ENCODE assay signal across 9 mouse cellular contexts in genomic region chr16:10394699-10395540, GRCm38 (mm10). TPM values are rescaled to one million over a fixed set of nuclear protein-coding genes. Genes with fewer than 3 reads are reported as not detected.
DNase-seq lines count a peak whose midpoint lies in the region; ATAC-seq and TF ChIP-seq lines count a peak whose summit lies in the region.
"Had no signal": no experiment of that assay in that cellular context is flagged by ENCODE, and none has a peak within 500 bp of the region (broad histone marks: within the 10 kb centered on the region; RNA-seq: fewer than 3 reads in every experiment).

TSS of gene Tekt5 (minus strand) at chr16:10395490.

- 7% methylated on average over 37 of the region's 37 CpGs for WGBS in heart, postnatal 0 days
- WGBS in small intestine, adult 2 months: 9% methylated on average over 37 of the region's 37 CpGs

- TF ChIP-seq RAD21 in MEL (IDR thresholded peaks at IDR 0.05; ENCODE audit: low read depth, low read length): no peak

- H3K79me2 ChIP-seq in MEL (ENCODE audit: control insufficient read depth, insufficient read depth, low read length, poor library complexity): no peaks in the 10 kb centered on the region

- no peak within 1 kb of the TSS for H3K4me3 ChIP-seq in MEL (ENCODE audit: control insufficient read depth in 1 of 2, insufficient read depth in 1 of 2, low read depth in 2 of 2, low read length in 2 of 2)
- peak within 1 kb of the TSS; percentile 33 for H3K4me3 ChIP-seq in heart, postnatal 0 days (ENCODE audit: low read depth, low read length)
- peak within 1 kb of the TSS; percentile 33 for H3K4me3 ChIP-seq in small intestine, adult 2 months (ENCODE audit: low read depth, low read length)

- H3K27me3 ChIP-seq in MEL (ENCODE audit: control insufficient read depth in 1 of 2, insufficient read depth in 2 of 2, low read length in 2 of 2): peaks cover 0 to 2% of the 10 kb centered on the region in 2 experiments; a peak in 1 of 4 replicates
- H3K27me3 ChIP-seq in heart, postnatal 0 days (ENCODE audit: control insufficient read depth, insufficient read depth, low read length): no peaks in the 10 kb centered on the region
- no peaks in the 10 kb centered on the region for H3K27me3 ChIP-seq in small intestine, adult 2 months (ENCODE audit: control insufficient read depth, insufficient read depth, low read length)

- ATAC-seq in heart, postnatal 0 days (ENCODE audit: insufficient read depth, low read depth): peak; percentile 59
- ATAC-seq in megakaryocyte progenitor cell, adult 5-6 weeks (replicated peaks; ENCODE audit: poor library complexity): 0 out of 2 replicates have a peak, but pooled peaks have one; percentile 18

- no peaks in the 10 kb centered on the region for H3K4me1 ChIP-seq in MEL (ENCODE audit: control insufficient read depth in 1 of 2, insufficient read depth in 2 of 2, low read length in 2 of 2)
- H3K4me1 ChIP-seq in heart, postnatal 0 days (ENCODE audit: control insufficient read depth, insufficient read depth): peaks cover 8% of the 10 kb centered on the region
- 0 out of 2 replicates have a peak, but pooled peaks cover 1% of the 10 kb centered on the region for H3K4me1 ChIP-seq in small intestine, adult 2 months (ENCODE audit: control insufficient read depth, insufficient read depth, insufficient read length, low read length)

- no peaks in the 10 kb centered on the region for H3K36me3 ChIP-seq in MEL (ENCODE audit: control insufficient read depth in 1 of 2, insufficient read depth in 2 of 2, low read length in 2 of 2)
- H3K36me3 ChIP-seq in heart, postnatal 0 days (replicated peaks; ENCODE audit: control insufficient read depth, insufficient read depth, low read length): no peaks in the 10 kb centered on the region
- H3K36me3 ChIP-seq in small intestine, adult 2 months (ENCODE audit: control insufficient read depth, insufficient read depth, low read length): no peaks in the 10 kb centered on the region

- H3K9ac ChIP-seq in MEL (ENCODE audit: control insufficient read depth, low read depth, low read length, poor library complexity, severe bottlenecking): no peak within 1 kb of the TSS
- peak within 1 kb of the TSS; percentile 15; the same call in 1 of the 2 replicates for H3K9ac ChIP-seq in heart, postnatal 0 days (replicated peaks; ENCODE audit: low read depth, low read length)

- H3K27ac ChIP-seq in MEL (ENCODE audit: control insufficient read depth, low read depth, low read length): no peak within 1 kb of the TSS
- no peak within 1 kb of the TSS for H3K27ac ChIP-seq in heart, postnatal 0 days (ENCODE audit: low read depth)
- H3K27ac ChIP-seq in small intestine, adult 2 months (ENCODE audit: insufficient read depth, low read depth, low read length): no peak within 1 kb of the TSS

- TF ChIP-seq POLR2A in MEL (IDR thresholded peaks at IDR 0.05; ENCODE audit: control insufficient read depth in 1 of 2, insufficient read depth in 1 of 2, low read depth in 1 of 2, low read length in 2 of 2, poor library complexity in 1 of 2): no peak
- no peak for TF ChIP-seq POLR2A in small intestine, adult 2 months (IDR thresholded peaks at IDR 0.05; ENCODE audit: low read depth, low read length)

- H3K4me2 ChIP-seq in heart, postnatal 0 days (ENCODE audit: low read depth, low read length): peak within 1 kb of the TSS; percentile 74

- H3K9me3 ChIP-seq in MEL (replicated peaks; ENCODE audit: insufficient read depth, low read length): no peaks in the 10 kb centered on the region
- H3K9me3 ChIP-seq in heart, postnatal 0 days (replicated peaks; ENCODE audit: control insufficient read depth, low read length): no peaks in the 10 kb centered on the region

- peak; percentile 32 to 61 (median 36); a peak in 5 of 6 replicates for TF ChIP-seq CTCF in MEL (IDR thresholded peaks at IDR 0.05 in 2 of 3, conservative IDR thresholded peaks at IDR 0.05 in 1 of 3; ENCODE audit: control insufficient read depth in 1 of 3, insufficient read depth in 1 of 3, low read depth in 2 of 3, low read length in 3 of 3, poor library complexity in 1 of 3, severe bottlenecking in 1 of 3)
- peak; percentile 50 for TF ChIP-seq CTCF in heart, postnatal 0 days (IDR thresholded peaks at IDR 0.05; ENCODE audit: low read depth)
- TF ChIP-seq CTCF in small intestine, adult 2 months (IDR thresholded peaks at IDR 0.05; ENCODE audit: extremely low read depth, insufficient read length, insufficient replicate concordance, low read depth, low read length): peak; percentile 88

- DNase-seq in CD4-positive helper T cell, adult 2 months (ENCODE audit: low read depth, low spot score): peak; percentile 13
- no peak for DNase-seq in MEL (ENCODE audit: low read depth, low spot score)
- DNase-seq in embryo, embryonic 9.5 days (ENCODE audit: extremely low spot score): peak; percentile 41
- DNase-seq in heart, postnatal 0 days (ENCODE audit: low spot score): no peak
- DNase-seq in kidney, postnatal 36 days: peak; percentile 70 to 80
- DNase-seq in ovary, postnatal 14 days (ENCODE audit: low spot score): no peak

- TF ChIP-seq EP300 in MEL (IDR thresholded peaks at IDR 0.05; ENCODE audit: low read depth in 1 of 2, low read length in 2 of 2): no peak
- TF ChIP-seq EP300 in heart, postnatal 0 days (IDR thresholded peaks at IDR 0.05; ENCODE audit: low read depth): no peak

TF ChIP-seq in MEL, 35 proteins besides CTCF, POLR2A, EP300 and RAD21:
- TF ChIP-seq TBP (IDR thresholded peaks at IDR 0.05; ENCODE audit: low read depth, low read length) (no peak), NELFE (IDR thresholded peaks at IDR 0.05; ENCODE audit: low read depth, low read length) (no peak), MYB (IDR thresholded peaks at IDR 0.05; ENCODE audit: low read depth, low read length) (no peak), ZKSCAN1 (IDR thresholded peaks at IDR 0.05; ENCODE audit: low read depth, low read length) (no peak), CHD2 (IDR thresholded peaks at IDR 0.05; ENCODE audit: low read length) (no peak), GATA1 (IDR thresholded peaks at IDR 0.05; ENCODE audit: low read depth, low read length) (no peak), KAT2A (conservative IDR thresholded peaks at IDR 0.05; ENCODE audit: low read depth, low read length) (no peak), POLR2AphosphoS5 (IDR thresholded peaks at IDR 0.05; ENCODE audit: borderline replicate concordance, low read depth, low read length) (no peak)
TF ChIP-seq in MEL: peak in this region for 0.

RNA-seq across cellular contexts. Expression of gene Tekt5, which starts in this region (rescaled TPM):
- 0.08 and 0.10 TPM in 2 replicates for total RNA-seq in MEL (2012; rRNA removed)
- under 1 TPM in 1 of 2 experiments, not detected in 1; 0.25 TPM for polyA plus RNA-seq in MEL (2012; ENCODE audit: insufficient read depth in 1 of 2, insufficient read length in 2 of 2, low read depth in 1 of 2, low replicate concordance in 2 of 2, missing spikeins in 1 of 2)
- total RNA-seq in heart, postnatal 0 days (2014; rRNA removed; ENCODE audit: low replicate concordance): 4.7 TPM in 1 of 2 replicates, not detected in the other
- polyA plus RNA-seq in heart, postnatal 0 days (2015; fragmentation: Nextera tagmentation; extraction: Ambion mirVana): 0.26 and 0.45 TPM in 2 replicates
- 0.10 TPM in 1 of 2 replicates, not detected in the other for total RNA-seq in megakaryocyte progenitor cell, adult 5-6 weeks (2015)
- total RNA-seq in megakaryocyte progenitor cell, adult 5-6 weeks (2017): 0.27 TPM in 1 of 2 replicates, not detected in the other
- polyA plus RNA-seq in small intestine, adult 2 months (2012; rRNA removed): 0.08 TPM in 1 of 2 replicates, not detected in the other
- total RNA-seq: heart, postnatal 36 days had no signal

Comparison
In these comparisons a context has a peak if more than half of its experiments do, and no peak if none do; other contexts are left out.
1. Peak in ATAC-seq in megakaryocyte progenitor cell, adult 5-6 weeks; RNA of the gene not detected or under 1 TPM.
2. DNase-seq: peak in CD4-positive helper T cell, adult 2 months (single experiment), embryo, embryonic 9.5 days (single experiment) and kidney, postnatal 36 days (2 of 2); none in MEL (single experiment), heart, postnatal 0 days (single experiment) and ovary, postnatal 14 days (single experiment).
3. H3K4me3 ChIP-seq: peak in heart, postnatal 0 days (single experiment) and small intestine, adult 2 months (single experiment); none in MEL (0 of 2).
4. CTCF ChIP-seq: peak in every context shown above with its lines; median percentile 88 in small intestine, adult 2 months; 50 in heart, postnatal 0 days; 36 in MEL.